Mouse (Mus musculus) lung, postnatal 14 days (tissue): ENCODE results near the gene Dnah11.
"Not testable (repeated sequence)": the region's sequence is repeated elsewhere in the genome, so short reads cannot be mapped to it uniquely, and the experiment has no call there.

Source experiments
- DNase-seq: peaks from one replicate; pipeline ENCODE4 v3.0.0; 2021

The Dnah11 gene

GRCm38 (mm10) chr12:117959213-117959612, 239.6 kb downstream of the Dnah11 start:
- no peak for DNase-seq

- DNase-seq, result no peak
These were observed 251.8 kb downstream of the Dnah11 start for GRCm38 (mm10) chr12:117946823-117947704.

- DNase-seq, result no peak
These were observed 256.9 kb downstream of the Dnah11 start for GRCm38 (mm10) chr12:117941947-117942346.

GRCm38 (mm10) chr12:117938214-117938613, 260.6 kb downstream of the Dnah11 start:
- no peak for DNase-seq

- no peak for DNase-seq
These were observed 266.8 kb downstream of the Dnah11 start for GRCm38 (mm10) chr12:117932026-117932425.

- DNase-seq, result no peak
These were observed 269.1 kb downstream of the Dnah11 start for GRCm38 (mm10) chr12:117929768-117930167.

GRCm38 (mm10) chr12:117915826-117916588, 282.8 kb downstream of the Dnah11 start:
- no peak for DNase-seq

GRCm38 (mm10) chr12:117914613-117915245, 284.1 kb downstream of the Dnah11 start:
- DNase-seq, result no peak

- no peak for DNase-seq
These were observed 287.4 kb downstream of the Dnah11 start for GRCm38 (mm10) chr12:117911396-117911795.

GRCm38 (mm10) chr12:117905232-117905840, 293.5 kb downstream of the Dnah11 start:
- not testable (repeated sequence) for DNase-seq

- DNase-seq, result no peak
These were observed 295.2 kb downstream of the Dnah11 start for GRCm38 (mm10) chr12:117903671-117904070.

GRCm38 (mm10) chr12:117901352-117901751, 297.5 kb downstream of the Dnah11 start:
- not testable (repeated sequence) for DNase-seq

GRCm38 (mm10) chr12:117900798-117901197, 298.0 kb downstream of the Dnah11 start:
- not testable (repeated sequence) for DNase-seq

GRCm38 (mm10) chr12:117887422-117887821, 311.4 kb downstream of the Dnah11 start:
- DNase-seq, result no peak

- DNase-seq, result no peak
These were observed 314.2 kb downstream of the Dnah11 start for GRCm38 (mm10) chr12:117884627-117885026.

- DNase-seq, result no peak
These were observed 320.5 kb downstream of the Dnah11 start for GRCm38 (mm10) chr12:117878341-117878740.

GRCm38 (mm10) chr12:117872265-117872664, 326.6 kb downstream of the Dnah11 start:
- no peak for DNase-seq

GRCm38 (mm10) chr12:117867708-117868564, 330.9 kb downstream of the Dnah11 start:
- DNase-seq, result no peak

GRCm38 (mm10) chr12:117862655-117863054, 336.2 kb downstream of the Dnah11 start:
- no peak for DNase-seq

GRCm38 (mm10) chr12:117861249-117861648, 337.6 kb downstream of the Dnah11 start:
- DNase-seq, result no peak

GRCm38 (mm10) chr12:117860840-117861239, 338.0 kb downstream of the Dnah11 start:
- no peak for DNase-seq

- DNase-seq, result no peak
These were observed 341.0 kb downstream of the Dnah11 start for GRCm38 (mm10) chr12:117857884-117858283.
